Mouse (Mus musculus) brain, embryonic 14.5 days (tissue): ENCODE measurements at regions not wholly inside any gene's neighbourhood (a gene's known extent, or its start where the extent isn't known, plus 50 kb on each side); places are given as distances from the start of the nearest gene placed in this dataset.

Experiments used
- CTCF ChIP-seq: fragments of 200-500 bp; IDR thresholded peaks from 2 replicates; pipeline ENCODE4 v1.5.1; 2012; ENCODE audit warnings: inconsistent platforms, mild to moderate bottlenecking, moderate library complexity, borderline replicate concordance; ENCODE audit not compliant: insufficient read depth, insufficient read length; ENCODE audit errors: extremely low read depth
- POLR2A ChIP-seq: fragments of 200-500 bp; IDR thresholded peaks from 2 replicates; pipeline ENCODE4 v1.6.1; 2012; ENCODE audit warnings: mild to moderate bottlenecking, inconsistent platforms, borderline replicate concordance; ENCODE audit not compliant: poor library complexity, insufficient read depth, insufficient read length, severe bottlenecking; ENCODE audit errors: extremely low read depth

- TF ChIP-seq CTCF (no peak), POLR2A (no peak)
These were observed 73.0 kb downstream of the Scp2d1 start for GRCm38 (mm10) chr2:144896430-144896829.
